Mouse (Mus musculus): Measurements from ENCODE around the gene Slc9a9.

Slc9a9 gene

DNA sequence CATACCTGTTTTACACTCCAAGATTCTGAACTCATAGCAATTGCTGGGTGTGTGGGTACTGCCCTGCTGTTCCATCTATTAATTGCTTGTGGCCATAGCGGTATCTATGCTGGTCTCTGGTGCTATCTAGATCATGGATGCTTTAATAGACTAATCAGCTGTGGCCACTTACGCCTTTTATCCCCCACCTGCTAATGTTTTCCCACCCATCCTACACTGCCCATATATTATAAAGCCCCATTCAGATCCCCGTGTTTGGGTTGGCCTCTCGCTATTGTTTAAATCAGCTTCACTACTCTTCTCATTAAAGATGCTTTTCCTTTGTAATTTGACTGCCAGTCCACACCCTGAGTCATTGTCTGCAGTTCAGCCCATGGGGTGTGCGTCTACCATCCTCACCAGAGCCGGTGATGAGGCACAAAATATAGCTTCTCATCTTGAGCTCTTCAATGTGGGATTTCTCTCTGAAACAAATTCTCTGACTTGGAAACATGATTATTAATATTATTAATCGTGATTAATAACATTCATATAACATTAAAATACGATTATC is 168.8 kb downstream of the Slc9a9 start:
- DNase-seq (ENCODE audit: low spot score), result no peak

DNA sequence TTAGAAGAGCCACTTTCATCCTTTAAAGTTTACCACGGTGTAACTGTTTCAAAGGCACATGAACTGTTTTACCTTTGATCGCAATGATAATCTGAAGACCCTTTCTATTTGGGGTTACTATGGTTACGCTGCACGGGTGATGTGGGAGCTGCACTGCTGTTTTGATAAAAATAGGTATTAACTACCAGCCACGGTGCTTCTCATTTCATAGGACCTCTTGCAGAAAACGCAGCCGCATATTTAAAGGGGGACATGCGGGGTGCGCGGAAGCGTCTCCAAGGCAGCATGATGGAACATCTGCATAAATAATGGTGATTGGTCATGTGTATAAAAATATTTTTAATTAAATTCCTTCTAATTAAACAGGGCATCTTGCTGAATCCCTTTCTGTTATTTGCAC is 169.5 kb downstream of the Slc9a9 start:
- no peak for DNase-seq (ENCODE audit: low spot score)

DNA sequence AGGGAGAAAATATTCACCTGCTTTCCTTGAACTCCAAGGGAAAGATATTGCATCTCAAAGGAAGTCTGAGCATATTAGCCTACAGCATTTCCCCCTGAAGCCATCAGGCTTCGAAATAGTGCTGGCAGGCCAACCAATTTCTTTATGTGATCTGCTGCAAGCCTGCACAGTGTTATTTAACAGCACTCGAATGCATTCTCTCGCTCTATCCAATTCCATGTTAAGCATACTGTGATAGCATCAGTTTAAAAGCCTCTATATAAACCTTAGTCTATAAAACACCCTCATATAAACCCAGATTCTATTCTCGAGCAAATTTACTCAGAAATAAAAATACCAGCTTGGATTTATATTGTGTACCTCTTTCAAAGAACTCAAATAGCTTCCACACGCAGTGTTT is 170.7 kb downstream of the Slc9a9 start:
- no peak for DNase-seq (ENCODE audit: low spot score)

DNA sequence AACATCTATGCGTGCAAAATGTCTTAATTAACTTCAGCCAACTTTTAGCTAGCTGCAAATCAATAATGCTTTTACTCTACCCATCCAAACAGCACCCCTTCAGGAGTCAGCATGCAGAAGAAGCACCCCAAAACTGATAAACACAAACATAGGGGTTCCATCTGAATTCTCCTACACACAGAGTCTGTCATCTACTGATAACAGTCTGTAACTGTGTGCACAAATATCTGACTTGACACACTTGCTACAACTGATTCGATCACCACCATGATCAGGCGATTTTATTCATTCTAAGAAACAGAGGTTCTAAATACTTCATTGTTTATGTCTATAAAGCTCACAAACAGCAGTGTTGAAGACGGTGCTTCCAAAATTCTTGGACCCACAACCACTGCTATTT is 171.3 kb downstream of the Slc9a9 start:
- DNase-seq (ENCODE audit: low spot score), result no peak

DNA sequence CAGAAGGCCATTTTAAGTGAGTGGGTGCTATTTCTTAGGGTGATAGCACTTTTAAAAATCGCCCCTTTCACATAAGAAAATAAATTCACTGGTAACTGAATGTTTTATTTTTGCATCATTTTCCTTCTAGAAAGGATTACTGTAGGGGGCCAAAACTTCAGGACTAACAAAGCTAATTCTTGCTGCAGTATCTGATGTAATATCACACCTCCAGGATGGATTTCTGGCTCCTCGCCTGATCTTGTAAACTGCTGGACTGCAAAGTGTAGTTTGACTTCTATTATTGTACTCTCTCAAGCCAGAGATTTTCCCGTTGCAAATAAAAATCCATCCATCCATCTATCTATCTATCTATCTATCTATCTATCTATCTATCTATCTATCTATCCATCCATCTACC is 174.5 kb downstream of the Slc9a9 start:
- DNase-seq (ENCODE audit: low spot score), result no peak

DNA sequence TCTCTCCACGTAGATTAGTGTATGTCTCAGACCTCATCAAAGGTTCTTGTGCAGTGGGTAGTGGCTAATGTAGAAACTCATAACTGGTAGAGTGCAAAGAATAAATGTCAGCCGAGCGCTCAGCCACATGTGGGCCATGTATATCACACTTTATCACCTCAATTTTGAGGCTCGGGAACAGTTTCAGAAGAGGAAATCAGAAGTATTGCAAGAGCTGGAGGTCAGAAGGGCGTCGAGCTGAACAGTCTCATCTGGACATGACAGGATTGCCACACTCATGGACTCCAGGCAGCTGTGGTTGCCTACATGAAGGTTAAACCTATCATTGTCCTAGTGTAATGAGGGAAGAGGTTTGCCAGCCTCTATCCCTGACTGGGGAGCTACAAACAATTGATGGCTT is 177.9 kb downstream of the Slc9a9 start:
- DNase-seq (ENCODE audit: low spot score), result no peak

DNA sequence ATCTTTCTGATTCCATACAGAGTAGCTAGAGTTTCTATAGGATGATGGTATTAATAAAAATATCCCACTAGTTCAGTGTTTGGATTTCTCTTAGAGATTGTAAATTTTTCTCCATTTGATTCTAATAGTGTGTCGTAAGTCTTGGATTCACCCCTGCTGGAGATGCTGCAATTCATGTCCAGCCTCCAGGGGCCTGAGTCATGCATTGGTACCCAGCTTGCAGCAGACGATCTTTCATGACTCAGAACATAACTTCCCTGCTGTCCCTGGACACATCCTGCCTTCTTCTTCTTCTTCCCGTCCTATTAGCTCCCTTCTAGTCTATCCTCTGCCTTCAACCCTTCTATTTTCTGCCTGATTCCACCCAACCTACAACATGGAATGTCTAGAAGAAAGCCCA is 181.8 kb downstream of the Slc9a9 start:
- DNase-seq (ENCODE audit: low spot score), result no peak

DNA sequence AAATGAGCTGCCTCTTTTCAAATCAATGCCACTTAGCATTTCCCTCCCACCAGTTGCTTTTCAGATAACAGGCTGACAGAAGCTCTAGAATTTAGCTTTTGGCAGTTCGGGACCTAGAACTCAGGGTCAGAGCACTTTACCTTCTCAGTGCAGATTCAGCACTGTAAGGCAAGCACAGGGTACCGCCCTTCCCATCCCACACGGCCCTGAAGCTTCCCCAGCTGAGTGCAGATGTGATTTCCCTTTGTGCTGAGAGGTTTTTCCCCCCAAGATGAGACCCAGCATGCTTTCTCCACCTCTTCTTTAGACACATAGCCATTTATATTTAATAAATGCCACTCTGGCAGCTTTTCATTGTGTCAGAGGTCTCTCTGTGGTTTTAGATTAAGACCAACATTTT is 186.4 kb downstream of the Slc9a9 start:
- DNase-seq (ENCODE audit: low spot score), result no peak

DNA sequence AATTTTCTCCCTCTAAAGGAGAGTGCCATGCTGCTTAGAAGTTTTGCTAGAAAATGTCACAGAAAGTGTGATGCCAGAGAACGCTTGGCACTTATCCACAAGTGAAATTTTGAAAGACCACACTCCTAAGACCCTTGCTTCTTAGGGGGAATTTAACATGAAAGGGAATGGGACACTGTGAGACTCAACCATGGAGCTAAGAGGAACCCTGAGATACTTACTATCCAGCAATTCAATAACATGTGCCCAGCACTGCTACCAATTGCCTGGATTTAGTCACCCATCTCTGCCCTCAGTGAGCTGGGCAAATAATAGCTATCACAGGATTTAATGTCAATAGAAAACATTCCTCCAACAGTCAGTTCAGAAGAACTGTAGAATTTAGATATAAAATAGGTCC is 198.8 kb downstream of the Slc9a9 start:
- no peak for DNase-seq (ENCODE audit: low spot score)

DNA sequence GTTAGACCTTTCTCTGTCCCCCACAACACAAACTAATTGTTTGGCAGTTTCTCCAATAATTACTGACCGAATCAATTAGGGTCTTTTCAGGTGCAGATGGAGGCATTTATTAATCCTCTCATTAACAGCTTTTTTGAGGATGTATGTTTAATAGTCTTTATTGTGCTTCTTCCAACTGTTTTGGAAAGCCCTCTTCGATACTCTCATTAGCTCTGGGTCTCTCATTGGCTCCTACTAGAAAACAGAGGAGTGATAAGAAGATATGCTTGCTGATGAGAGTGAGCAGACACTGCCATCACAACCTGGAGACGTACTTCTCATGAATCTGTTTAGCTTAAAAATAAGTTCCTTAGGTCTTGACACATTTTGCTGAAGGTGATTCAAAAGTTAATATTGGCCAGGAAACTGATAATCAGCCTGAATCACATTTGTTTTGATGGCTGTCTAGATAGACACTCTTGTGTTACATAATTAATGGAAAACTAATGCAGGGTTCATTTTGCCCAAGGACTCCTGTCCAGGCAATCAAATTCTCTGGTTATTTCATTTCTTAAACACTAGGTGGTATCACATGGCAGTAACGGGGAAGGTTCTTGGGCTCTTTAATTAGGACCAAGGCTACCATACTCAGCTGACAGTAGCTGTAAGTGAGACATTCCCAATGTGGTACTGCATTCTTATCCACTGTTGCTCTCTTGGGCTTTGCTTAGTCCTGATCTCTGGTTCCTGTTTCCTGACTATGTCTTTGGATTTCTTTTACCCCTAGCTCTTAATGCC is 199.5 kb downstream of the Slc9a9 start:
- DNase-seq (ENCODE audit: low spot score), result no peak

DNA sequence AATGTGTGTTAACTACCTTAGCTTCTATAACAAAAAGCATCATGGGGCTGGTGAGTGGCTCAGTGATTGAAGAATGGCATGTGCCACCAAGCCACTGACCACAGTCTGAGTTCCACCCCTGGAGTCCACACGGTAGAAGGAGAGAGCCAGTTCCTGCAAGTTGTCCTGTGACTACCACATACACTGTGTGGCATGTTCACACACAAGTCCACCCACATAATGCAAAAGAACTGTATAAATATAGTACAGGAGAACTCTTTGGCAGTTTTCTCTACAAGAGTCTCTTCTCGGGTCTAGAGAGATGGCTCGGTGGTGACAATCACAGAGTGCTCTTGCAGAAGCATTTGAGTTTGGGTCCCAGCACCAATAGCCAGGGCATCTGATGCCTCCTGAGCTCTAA is 212.8 kb downstream of the Slc9a9 start:
- DNase-seq (ENCODE audit: low spot score), result no peak

DNA sequence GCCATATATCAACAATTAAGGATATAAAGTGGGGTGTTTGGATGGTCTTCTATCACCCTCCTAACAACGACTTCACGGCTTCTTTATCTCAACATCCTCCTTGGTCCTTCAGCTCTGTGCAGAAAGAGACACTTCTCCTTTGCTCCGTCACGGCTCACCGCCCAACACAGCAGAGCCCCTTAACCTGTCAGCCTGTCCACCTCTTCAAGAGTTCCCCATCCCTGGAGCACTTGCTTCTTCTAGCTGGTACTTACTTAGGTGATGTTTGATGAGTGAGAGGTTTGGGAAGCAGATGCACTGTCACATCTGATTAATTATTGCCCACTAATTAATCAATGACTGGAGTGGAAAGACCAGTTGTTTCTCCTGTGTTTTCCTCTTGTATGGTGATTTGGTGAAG is 213.7 kb downstream of the Slc9a9 start:
- no peak for DNase-seq (ENCODE audit: low spot score)

DNA sequence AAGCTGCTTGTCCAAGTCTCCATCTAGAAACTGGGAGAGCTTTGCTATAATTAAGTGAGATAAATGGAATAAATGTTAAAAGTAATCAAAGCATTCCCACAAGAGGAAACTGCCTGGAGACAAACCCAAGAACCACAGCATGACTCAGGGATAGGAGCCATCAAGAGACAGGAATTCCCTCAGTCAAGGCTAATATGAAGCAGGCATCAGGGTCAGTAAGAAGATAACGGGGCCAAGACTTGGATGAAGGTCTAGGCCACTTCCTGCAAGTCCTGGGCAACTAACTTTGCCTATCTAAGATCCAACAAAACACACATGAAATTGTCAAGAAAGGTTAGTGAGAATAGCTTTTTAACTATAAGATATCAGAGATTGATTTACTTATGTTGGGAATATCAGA is 215.4 kb downstream of the Slc9a9 start:
- no peak for DNase-seq (ENCODE audit: low spot score)

DNA sequence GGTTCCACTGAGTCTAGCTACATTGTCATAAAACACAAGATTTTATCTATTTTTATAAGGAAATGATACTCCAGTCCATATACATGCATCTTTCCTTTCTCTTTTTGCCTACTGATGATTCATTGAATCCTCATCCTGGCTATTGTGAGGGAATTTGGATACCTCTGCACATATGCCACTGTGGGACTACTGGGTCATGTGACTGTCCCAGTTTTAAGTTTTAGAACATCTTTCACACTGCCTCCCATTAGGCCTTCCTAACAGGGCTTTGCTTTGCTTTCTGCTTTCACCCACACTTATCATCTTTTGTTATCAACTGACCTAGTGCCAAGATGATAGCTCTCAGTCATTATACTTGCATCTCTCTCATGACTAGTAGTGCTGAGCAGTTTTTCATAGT is 219.9 kb downstream of the Slc9a9 start:
- DNase-seq (ENCODE audit: low spot score), result no peak

DNA sequence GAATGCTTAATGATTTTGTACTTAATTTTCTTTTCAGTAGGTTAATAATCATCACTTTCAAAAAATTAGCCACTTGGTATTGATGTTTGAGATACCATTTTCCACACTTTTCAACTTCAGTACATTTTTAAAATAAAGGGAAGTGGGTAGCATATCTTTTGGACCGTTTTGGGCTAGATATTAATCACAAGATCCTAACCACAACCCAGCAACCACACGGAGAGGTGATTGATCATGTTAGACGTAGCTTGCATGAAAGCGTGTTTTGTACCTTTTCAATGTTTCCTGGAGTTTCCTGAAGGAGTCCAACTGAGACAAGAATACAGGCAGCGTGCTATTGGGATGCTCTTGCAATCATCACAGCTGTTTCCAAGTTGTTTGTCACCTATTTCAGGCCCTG is 226.2 kb downstream of the Slc9a9 start:
- no peak for DNase-seq (ENCODE audit: low spot score)

DNA sequence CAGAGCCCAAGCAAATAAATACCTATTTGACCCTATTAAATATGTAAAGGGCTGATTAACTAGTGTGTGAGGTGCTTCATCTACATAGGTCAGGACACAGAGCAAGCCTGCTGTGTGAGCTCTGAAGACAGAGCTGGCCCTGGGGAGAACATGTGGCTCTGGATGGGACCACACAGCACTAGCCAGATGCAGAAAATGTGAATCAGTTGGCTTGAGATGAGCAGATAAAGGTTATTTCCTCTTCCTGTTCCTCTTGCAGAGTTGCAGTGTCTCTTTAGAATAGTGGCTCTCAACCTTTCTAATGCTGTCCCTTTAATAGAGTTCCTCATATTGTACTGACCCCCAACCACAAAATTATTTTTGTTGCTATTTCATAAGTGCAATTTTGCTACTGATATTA is 234.5 kb downstream of the Slc9a9 start:
- no peak for DNase-seq (ENCODE audit: low spot score)

DNA sequence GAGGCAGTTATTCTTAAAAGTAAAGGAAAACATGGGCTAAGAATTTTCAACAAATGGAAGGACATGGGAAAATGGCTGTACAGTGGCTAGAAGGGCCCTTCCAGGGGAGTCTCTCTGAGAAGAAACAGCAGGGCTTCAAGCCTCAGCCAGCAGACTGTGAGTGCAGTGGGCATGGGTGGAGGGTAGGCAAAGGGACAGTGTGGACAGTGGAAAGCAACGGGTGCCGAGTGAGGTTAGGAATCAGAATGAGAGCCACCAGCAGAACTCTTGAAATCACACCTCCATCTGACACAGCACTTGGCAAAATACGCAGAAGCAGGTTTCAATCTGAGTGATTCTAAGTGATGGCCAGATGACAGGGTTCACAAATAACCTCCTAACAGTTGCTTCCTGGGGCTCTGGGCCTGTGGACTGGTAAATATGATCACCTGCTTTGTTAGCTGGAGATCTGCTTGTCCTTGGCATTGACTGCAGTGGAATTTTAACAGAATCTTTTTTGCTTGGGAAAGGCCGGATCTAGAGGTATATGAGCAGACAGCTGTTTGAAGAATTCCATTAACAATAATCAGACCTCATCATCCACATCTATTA is 237.4 kb downstream of the Slc9a9 start:
- DNase-seq (ENCODE audit: low spot score), result no peak

DNA sequence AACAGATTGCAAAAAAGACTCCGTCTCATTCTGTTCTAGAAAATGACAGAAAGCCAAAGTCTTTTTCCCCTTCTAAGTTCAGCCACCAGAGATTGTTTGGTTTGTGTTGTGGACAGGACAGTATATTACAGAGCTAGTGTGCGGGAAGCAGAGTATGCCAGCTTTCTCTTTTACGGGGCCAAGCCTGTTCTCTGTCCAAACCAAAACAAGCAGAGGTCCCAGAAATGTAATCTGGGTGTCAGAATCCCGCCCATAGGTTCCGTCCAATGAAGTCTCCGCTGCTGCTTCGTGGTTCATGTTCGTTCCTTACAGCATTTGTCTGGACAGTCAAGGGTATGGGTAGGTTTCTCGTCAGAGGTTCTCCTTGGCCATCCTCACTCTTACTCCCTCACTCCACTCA is 242.4 kb downstream of the Slc9a9 start:
- no peak for DNase-seq (ENCODE audit: low spot score)

DNA sequence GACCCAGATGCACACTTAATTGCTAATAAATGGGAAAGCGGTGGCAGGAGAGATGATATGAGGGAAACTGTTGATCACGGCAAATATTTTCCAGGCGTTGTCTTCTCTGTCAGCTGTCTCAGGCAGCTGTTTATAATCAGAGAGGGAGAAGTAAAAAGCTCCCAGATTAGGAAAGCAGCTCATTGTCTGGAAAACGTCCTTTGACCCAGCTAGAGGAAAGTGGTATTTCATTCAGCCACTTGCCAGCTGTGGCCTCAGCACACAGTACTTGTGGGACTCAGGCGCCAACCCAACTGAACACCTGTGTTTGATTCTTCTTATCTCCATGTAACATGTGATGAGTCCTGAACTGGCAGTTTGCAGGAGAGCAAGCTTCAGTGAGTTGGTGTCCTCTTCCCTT is 252.4 kb downstream of the Slc9a9 start:
- no peak for DNase-seq (ENCODE audit: low spot score)

DNA sequence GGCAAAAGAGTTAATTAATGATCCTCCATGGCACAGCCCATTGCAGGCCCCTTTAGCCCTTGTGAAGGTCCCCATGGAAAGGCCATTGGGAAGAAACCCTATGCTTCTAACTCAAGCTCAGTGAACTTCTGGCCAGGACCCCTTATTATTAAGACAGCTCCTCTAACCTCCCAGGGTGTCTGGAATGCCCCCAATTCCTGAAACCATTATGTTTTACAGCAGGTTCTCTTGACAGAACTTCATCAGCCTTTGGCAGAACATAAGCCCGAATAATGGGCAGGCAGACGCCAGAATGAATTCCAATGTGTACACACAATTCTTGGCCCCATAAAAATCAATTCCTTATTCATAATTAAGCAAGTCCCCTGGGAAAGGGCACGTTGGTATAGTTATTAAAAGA is 256.1 kb downstream of the Slc9a9 start:
- DNase-seq (ENCODE audit: low spot score), result no peak

DNA sequence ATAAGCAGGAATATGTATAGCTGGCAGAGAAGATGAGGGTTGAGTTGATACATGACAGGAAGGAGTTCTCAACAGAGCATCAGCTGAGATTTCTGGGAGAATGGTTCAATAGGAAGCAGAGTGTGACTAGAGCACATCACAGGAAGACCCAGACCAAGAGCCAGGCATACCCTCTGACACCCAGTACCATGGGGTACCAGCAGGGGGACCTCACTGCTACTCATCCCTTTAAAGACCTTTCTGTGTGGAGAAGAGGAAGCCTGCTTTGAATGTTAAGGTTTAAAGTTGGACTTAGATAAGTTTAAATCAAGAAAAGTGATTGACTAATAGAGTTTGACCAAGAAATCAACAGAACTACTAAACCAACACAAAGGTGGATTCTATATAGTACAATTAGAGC is 257.4 kb downstream of the Slc9a9 start:
- DNase-seq (ENCODE audit: low spot score), result no peak

DNA sequence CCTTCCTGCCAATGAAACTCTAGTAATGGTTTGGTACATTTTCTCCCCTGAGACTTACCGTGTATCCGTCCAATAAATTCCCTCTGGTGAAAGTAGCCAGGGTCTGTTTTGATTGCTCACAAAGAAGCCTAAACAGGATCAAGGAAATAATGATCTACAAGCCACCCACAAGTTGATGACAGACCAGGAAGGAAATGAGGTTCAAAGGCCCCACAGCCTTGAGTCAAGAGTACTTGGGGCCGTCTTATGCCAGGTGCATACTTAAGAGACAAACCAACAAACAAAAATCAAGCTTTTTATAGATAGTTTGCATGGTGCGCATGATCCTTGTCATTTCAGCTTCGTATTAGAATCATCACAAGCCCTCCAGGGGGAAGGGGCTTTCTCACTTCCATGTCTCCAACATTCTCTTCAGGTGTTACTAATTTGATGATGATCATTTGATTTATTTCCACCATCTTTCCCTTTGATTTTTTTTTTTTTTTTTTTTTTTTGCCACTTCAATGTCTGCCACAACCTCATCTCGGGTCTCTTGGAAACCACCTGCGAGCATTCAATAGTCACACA is 275.9 kb downstream of the Slc9a9 start:
- DNase-seq (ENCODE audit: low spot score), result no peak

DNA sequence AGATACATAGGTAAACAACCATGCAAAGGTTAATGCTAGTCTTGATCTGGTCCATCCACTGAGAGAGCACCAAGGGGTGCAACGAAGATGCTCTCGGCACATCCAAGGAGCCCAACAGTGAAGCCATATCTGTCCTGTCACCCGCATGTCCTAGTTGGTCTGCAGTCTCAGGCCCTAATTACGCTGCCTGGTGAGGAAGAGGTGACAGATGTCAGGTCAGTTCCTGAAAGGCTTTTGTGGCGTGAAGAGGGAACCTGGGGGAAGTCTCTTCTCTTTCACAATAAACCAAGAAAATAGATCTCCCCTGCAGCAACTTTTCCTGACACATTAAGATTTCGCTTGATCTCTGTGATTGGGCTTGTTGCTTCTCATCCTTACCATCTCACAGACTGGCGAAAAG is 277.5 kb downstream of the Slc9a9 start:
- DNase-seq (ENCODE audit: low spot score), result no peak

DNA sequence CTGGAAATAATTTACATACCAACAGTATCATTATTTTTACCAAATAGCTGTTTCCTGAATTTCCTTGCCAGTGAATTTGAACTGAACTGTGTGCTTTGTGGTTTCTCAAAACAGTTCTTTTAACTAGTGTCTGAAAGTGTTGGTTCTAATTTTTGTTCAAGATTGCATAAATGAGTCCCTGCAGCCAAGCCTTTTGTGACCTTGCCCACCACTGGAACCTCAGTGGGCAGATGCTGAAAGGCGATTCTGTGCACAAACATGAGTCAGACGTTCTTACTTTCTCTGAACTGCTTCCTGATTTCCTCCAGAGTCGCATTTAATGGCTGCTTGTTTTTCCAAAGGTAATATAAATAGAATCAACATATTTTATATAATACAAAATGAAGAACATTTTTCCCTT is 281.0 kb downstream of the Slc9a9 start:
- no peak for DNase-seq (ENCODE audit: low spot score)

All from testis, postnatal 10 days (tissue).